Mouse (Mus musculus) neural tube, embryonic 15.5 days (tissue): Measurements from ENCODE around the gene Ahnak. TPM values are rescaled to one million over a fixed set of nuclear protein-coding genes. Genes with fewer than 3 reads are reported as not detected.
"Not testable (repeated sequence)": the region's sequence is repeated elsewhere in the genome, so short reads cannot be mapped to it uniquely, and the experiment has no call there.

Source experiments
- ATAC-seq: fragments of 200-750 bp; cut with Nextera tagmentation; 2 replicates; pipeline ENCODE4 v1.8.0; 2017; ENCODE audit warnings: mild to moderate bottlenecking, moderate TSS enrichment, moderate library complexity; ENCODE audit not compliant: low FRiP score
- H3K27ac ChIP-seq: fragments of 300-500 bp; sonication (generic); replicated peaks from 2 replicates; pipeline ENCODE4 v1.5.1; 2015; ENCODE audit warnings: mild to moderate bottlenecking, inconsistent platforms
- H3K27me3 ChIP-seq: fragments of 300-500 bp; sonication (generic); replicated peaks from 2 replicates; pipeline ENCODE4 v1.6.1; 2015; ENCODE audit warnings: inconsistent platforms
- H3K36me3 ChIP-seq: fragments of 300-500 bp; sonication (generic); 2 replicates; pipeline ENCODE4 v1.6.1; 2015; ENCODE audit warnings: inconsistent platforms
- H3K4me1 ChIP-seq: fragments of 300-500 bp; sonication (generic); 2 replicates; pipeline ENCODE4 v1.6.1; 2015; ENCODE audit warnings: inconsistent platforms
- H3K4me2 ChIP-seq: fragments of 300-500 bp; sonication (generic); 2 replicates; pipeline ENCODE4 v1.6.1; 2015; ENCODE audit warnings: inconsistent platforms, mild to moderate bottlenecking, moderate library complexity
- H3K4me3 ChIP-seq: fragments of 300-500 bp; sonication (generic); replicated peaks from 2 replicates; pipeline ENCODE4 v1.5.1; 2015; ENCODE audit warnings: mild to moderate bottlenecking, inconsistent platforms
- H3K9ac ChIP-seq: fragments of 300-500 bp; sonication (generic); replicated peaks from 2 replicates; pipeline ENCODE4 v1.6.1; 2015; ENCODE audit warnings: mild to moderate bottlenecking, inconsistent platforms
- H3K9me3 ChIP-seq: fragments of 300-500 bp; sonication (generic); replicated peaks from 2 replicates; pipeline ENCODE4 v1.6.1; 2016; ENCODE audit warnings: inconsistent platforms
- WGBS: fragments of 180-500 bp; shearing (Covaris S2); methylation state at CpG from one replicate; pipeline ENCODE4 v1.1.7; 2015; ENCODE audit warnings: mixed read lengths; 5-methylcytosine and 5-hydroxymethylcytosine counted together
- polyA plus RNA-seq: library from polyadenylated mRNA; unstranded; fragments of >200 nt; fragmentation: Nextera tagmentation; extraction: Ambion mirVana; gene quantifications from 2 replicates; pipeline ENCODE4 v1.2.1, GENCODE M21; 2015

Ahnak gene
- polyA plus RNA-seq, 1 experiment from 2014 or later: 4.4 TPM

GRCm38 (mm10) chr19:9076035-9076434 lies 87.0 kb downstream of the Ahnak start:
- Histone ChIP-seq H3K4me3 (no peak overlapping the region), H3K9ac (no peak overlapping the region), H3K9me3 (no peaks in the 10 kb centered on the region), H3K27ac (no peak overlapping the region), H3K27me3 (no peaks in the 10 kb centered on the region), H3K36me3 (no peaks in the 10 kb centered on the region), H3K4me1 (peaks cover 10% of the 10 kb centered on the region), H3K4me2 (no peak overlapping the region)
- WGBS: 94% methylated on average over 3 of the region's 3 CpGs
- no peak for ATAC-seq

DNA sequence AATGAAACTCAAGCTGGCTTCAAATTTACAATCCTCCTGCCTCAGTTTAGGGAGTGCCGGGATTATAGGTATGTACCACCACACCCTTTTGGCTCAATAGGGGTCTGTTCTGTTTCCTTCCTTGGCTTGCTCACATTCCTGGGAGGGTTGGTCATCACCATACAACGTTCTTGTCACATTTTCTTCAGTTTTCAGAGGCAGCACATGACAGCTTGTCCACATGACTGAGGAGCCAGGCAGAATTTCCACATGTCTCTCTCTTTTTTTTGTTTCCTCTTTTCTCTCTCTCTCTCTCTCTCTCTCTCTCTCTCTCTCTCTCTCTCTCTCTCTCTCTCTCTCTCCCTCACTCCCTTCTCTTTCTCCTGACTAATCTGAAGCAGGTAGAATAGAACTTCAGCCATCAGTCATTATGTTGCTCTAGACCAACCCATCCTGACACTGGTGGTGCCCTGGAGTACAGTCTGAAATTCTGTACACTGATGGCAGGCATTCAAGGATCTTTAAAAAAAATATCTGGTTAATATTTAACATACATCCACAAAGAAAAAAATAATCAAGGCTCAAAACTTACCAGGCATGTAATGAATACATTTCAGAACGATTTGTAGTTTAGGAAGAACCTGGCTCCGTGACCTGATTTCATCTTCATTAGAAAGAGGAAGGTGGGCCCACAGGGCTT lies 88.0 kb downstream of the Ahnak start:
- Histone ChIP-seq H3K27me3 (no peaks in the 10 kb centered on the region), H3K9ac (no peak overlapping the region), H3K27ac (no peak overlapping the region), H3K9me3 (no peaks in the 10 kb centered on the region), H3K36me3 (no peaks in the 10 kb centered on the region), H3K4me2 (no peak overlapping the region), H3K4me1 (peaks cover 5% of the 10 kb centered on the region), H3K4me3 (no peak overlapping the region)
- no peak for ATAC-seq
- WGBS: 79% methylated on average over 4 of the region's 4 CpGs

GRCm38 (mm10) chr19:9079916-9080315 lies 90.8 kb downstream of the Ahnak start:
- Histone ChIP-seq H3K27me3 (0 out of 2 replicates have a peak, but pooled peaks cover 3% of the 10 kb centered on the region), H3K4me1 (peaks cover 14% of the 10 kb centered on the region), H3K4me2 (no peak overlapping the region), H3K9ac (no peak overlapping the region), H3K27ac (no peak overlapping the region), H3K9me3 (no peaks in the 10 kb centered on the region), H3K4me3 (no peak overlapping the region), H3K36me3 (no peaks in the 10 kb centered on the region)
- ATAC-seq: no peak
- WGBS: 37% methylated on average over 7 of the region's 7 CpGs

DNA sequence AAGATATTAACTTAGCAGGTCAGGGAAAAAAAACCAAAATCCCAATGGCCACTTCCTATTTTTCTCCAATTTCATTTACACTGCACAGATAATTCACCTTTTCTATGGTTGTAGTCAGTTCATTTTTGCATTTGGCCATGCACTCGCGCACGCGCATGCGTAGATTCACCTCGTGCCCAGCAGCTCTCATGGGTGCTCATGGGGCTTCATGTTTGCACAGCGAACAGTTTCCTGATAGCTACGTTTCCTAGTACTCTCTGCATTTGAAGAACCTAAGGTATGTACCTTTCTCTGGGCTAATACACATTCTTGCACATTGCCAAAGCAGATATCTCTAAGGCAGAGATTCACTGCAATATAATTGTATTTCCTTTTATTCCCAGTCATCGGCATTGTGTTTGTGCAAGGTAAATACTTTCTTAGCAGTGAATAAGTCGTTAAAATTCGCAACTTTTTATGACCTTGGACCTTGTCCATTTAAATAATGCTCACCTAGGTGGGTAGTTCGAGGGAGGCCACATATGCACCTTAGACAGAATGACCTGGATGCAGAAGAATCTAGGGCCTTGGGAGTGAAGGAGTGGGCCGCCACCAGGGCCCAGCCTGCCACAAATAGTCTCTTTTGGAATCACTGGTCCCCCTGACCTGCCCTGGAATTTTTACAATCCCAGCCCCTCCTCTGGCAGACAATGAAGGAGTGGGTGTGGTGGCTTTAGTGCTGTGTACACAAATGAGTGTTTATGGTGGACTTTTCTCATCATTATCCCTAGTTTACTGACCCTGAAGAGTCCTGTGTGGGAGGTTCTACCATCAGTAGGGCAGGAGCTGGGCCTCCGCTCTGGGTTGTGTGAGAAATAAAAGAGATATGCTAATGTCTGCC lies 92.5 kb downstream of the Ahnak start:
- Histone ChIP-seq H3K27me3 (0 out of 2 replicates have a peak, but pooled peaks cover 3% of the 10 kb centered on the region), H3K4me1 (peaks cover 14% of the 10 kb centered on the region), H3K36me3 (no peaks in the 10 kb centered on the region), H3K9me3 (no peaks in the 10 kb centered on the region), H3K9ac (no peak overlapping the region), H3K4me3 (no peak overlapping the region), H3K27ac (no peak overlapping the region), H3K4me2 (peak overlapping the region; percentile 48)
- 68% methylated on average over 14 of the region's 14 CpGs for WGBS
- ATAC-seq: peak; percentile 42; the same call in 1 of the 2 replicates

GRCm38 (mm10) chr19:9082191-9083009 lies 93.3 kb downstream of the Ahnak start:
- peak; percentile 94 for ATAC-seq
- H3K9ac ChIP-seq: 0 out of 2 replicates have a peak overlapping the region, but pooled peaks have one; percentile 28
- H3K27ac ChIP-seq: no peak overlapping the region
- H3K4me3 ChIP-seq: 0 out of 2 replicates have a peak overlapping the region, but pooled peaks have one; percentile 19
- no peaks in the 10 kb centered on the region for H3K36me3 ChIP-seq
- WGBS: 12% methylated on average over 23 of the region's 23 CpGs
- peak overlapping the region; percentile 48 for H3K4me2 ChIP-seq
- peaks cover 14% of the 10 kb centered on the region for H3K4me1 ChIP-seq
- 0 out of 2 replicates have a peak, but pooled peaks cover 3% of the 10 kb centered on the region for H3K27me3 ChIP-seq
- no peaks in the 10 kb centered on the region for H3K9me3 ChIP-seq

GRCm38 (mm10) chr19:9083010-9083355 lies 93.9 kb downstream of the Ahnak start:
- Histone ChIP-seq H3K9ac (no peak overlapping the region), H3K4me1 (peaks cover 14% of the 10 kb centered on the region), H3K4me3 (no peak overlapping the region), H3K27ac (no peak overlapping the region), H3K4me2 (peak overlapping the region; percentile 48), H3K36me3 (no peaks in the 10 kb centered on the region), H3K27me3 (0 out of 2 replicates have a peak, but pooled peaks cover 3% of the 10 kb centered on the region), H3K9me3 (no peaks in the 10 kb centered on the region)
- ATAC-seq: peak; percentile 19; the same call in 1 of the 2 replicates
- WGBS: 67% methylated on average over 2 of the region's 2 CpGs

DNA sequence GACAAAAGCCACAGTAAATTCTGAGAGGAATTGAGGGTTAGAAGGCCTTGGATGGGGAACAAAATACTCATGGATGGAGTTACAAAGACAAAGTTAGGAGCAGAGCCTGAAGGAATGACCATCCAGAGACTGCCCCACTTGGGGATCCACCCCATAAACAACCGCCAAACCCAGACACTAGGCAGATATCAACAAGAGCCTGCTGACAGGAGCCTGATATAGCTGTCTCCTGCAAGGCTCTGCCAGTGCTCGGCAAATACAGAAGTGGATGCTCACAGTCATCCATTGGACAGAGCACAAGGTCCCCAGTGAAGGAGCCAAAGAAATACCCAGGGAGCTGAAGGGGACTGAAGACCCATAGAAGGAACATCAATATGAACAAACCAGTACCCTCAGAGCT lies 94.8 kb downstream of the Ahnak start:
- not testable (repeated sequence) for H3K27ac ChIP-seq, H3K9ac ChIP-seq, H3K36me3 ChIP-seq, H3K4me3 ChIP-seq, H3K9me3 ChIP-seq, ATAC-seq, H3K27me3 ChIP-seq, H3K4me2 ChIP-seq
- 77% methylated on average over 2 of the region's 2 CpGs for WGBS
- H3K4me1 ChIP-seq: peaks cover 14% of the 10 kb centered on the region

DNA sequence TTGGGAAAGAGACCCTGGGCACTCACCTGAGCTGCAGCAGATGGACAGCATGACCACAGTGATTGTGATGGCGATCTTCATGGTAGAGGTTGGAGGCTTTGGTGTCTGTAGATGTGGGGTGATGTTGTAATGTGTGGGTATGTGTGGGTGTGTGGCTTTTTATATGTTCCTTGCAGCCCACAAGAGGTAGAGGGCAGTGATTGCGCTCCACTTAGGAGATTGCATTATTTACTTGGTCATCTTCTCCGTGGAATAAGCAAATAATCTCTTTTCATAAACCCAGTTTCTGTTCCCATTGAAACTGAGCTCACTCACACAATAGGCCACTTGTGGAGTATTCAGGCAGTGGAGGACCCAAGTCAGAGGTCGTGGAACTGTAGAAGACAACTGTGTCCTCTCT lies 98.7 kb downstream of the Ahnak start, which contains the start of gene Scgb1a1:
Gene Scgb1a1 (minus strand): TSS at position 138 of the 400 bp plus-strand sequence.
- no peaks in the 10 kb centered on the region for H3K9me3 ChIP-seq
- H3K27ac ChIP-seq: no peak within 1 kb of the TSS
- no peaks in the 10 kb centered on the region for H3K36me3 ChIP-seq
- H3K9ac ChIP-seq: no peak within 1 kb of the TSS
- H3K4me1 ChIP-seq: peaks cover 3% of the 10 kb centered on the region; the same call in 1 of the 2 replicates
- WGBS: 82% methylated on average over 4 of the region's 4 CpGs
- ATAC-seq: no peak
- H3K4me2 ChIP-seq: no peak within 1 kb of the TSS
- H3K4me3 ChIP-seq: no peak within 1 kb of the TSS
- 0 out of 2 replicates have a peak, but pooled peaks cover 3% of the 10 kb centered on the region for H3K27me3 ChIP-seq

DNA sequence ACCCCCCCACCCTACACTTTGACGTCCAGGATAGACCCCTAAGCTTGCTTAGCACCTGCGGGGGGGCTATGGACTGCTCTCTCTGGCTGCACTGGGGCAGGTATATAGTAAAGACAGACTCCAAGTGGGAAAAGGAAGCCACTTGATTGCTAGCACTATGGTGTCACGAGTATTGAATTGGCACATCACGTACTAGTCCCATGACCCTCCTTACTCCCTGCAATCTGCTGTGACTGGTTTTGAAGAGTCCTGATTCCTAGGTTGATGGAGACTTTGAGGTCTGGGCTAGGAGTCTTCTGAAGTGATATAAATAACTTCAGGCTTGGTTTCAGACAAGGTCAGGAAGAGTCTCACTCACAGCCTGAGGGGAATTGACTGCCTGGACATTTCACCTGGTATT lies 101.1 kb downstream of the Ahnak start:
- H3K4me1 ChIP-seq: no peaks in the 10 kb centered on the region
- no peaks in the 10 kb centered on the region for H3K9me3 ChIP-seq
- no peak overlapping the region for H3K4me2 ChIP-seq
- no peak for ATAC-seq
- WGBS: 70% methylated on average over 4 of the region's 4 CpGs
- H3K27me3 ChIP-seq: no peaks in the 10 kb centered on the region
- H3K9ac ChIP-seq: no peak overlapping the region
- H3K36me3 ChIP-seq: no peaks in the 10 kb centered on the region
- H3K4me3 ChIP-seq: no peak overlapping the region
- H3K27ac ChIP-seq: no peak overlapping the region

DNA sequence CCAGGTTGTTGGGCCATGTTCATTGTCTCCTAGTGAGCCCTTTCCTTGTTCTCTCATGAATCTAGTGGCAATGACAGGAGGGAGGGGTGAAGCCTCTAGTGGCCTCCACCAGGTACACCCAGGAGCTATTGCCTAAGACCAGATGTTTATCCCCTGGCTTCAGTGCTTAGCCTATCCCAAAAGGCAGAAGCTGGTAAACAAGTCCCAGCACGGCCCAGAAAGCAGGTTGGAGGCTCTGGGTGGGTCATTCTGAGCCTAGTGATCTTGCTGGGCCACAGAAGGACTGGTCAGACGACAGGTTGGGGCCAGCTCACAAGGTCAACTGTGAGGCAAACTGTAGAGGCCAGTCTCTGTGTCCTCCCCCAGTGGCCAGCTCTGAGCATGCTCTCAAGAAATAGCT lies 101.6 kb downstream of the Ahnak start:
- H3K36me3 ChIP-seq: no peaks in the 10 kb centered on the region
- no peak overlapping the region for H3K9ac ChIP-seq
- 68% methylated on average over 2 of the region's 2 CpGs for WGBS

GRCm38 (mm10) chr19:9095111-9095510 lies 106.0 kb downstream of the Ahnak start:
- H3K9ac ChIP-seq: no peak overlapping the region
- H3K4me2 ChIP-seq: no peak overlapping the region
- no peaks in the 10 kb centered on the region for H3K4me1 ChIP-seq
- H3K27ac ChIP-seq: no peak overlapping the region
- H3K9me3 ChIP-seq: no peaks in the 10 kb centered on the region
- H3K36me3 ChIP-seq: no peaks in the 10 kb centered on the region
- no peaks in the 10 kb centered on the region for H3K27me3 ChIP-seq
- 79% methylated on average over 5 of the region's 5 CpGs for WGBS
- no peak overlapping the region for H3K4me3 ChIP-seq
- ATAC-seq: no peak

More for the DNA sequence above, 101.6 kb downstream of the Ahnak start:
- H3K4me2 ChIP-seq: no peak overlapping the region
- no peaks in the 10 kb centered on the region for H3K4me1 ChIP-seq
- ATAC-seq: no peak
- H3K4me3 ChIP-seq: no peak overlapping the region
- no peaks in the 10 kb centered on the region for H3K9me3 ChIP-seq
- no peak overlapping the region for H3K27ac ChIP-seq
- H3K27me3 ChIP-seq: no peaks in the 10 kb centered on the region
